Mouse (Mus musculus): ENCODE measurements around the gene Zfp770. TPM values are rescaled to one million over a fixed set of nuclear protein-coding genes. Genes with fewer than 3 reads are reported as not detected.
A peak's percentile ranks its signal among the peaks of the same experiment; 100 is the strongest.

Gene Zfp770
- polyA plus RNA-seq, 1 experiment from 2014 or later, result 1.8 TPM

GRCm38 (mm10) chr2:114177802-114178733, 23.2 kb downstream of the Zfp770 start:
- no peak for DNase-seq
- ATAC-seq (ENCODE audit: low read depth), result no peak
- Histone ChIP-seq H3K27me3 (no peaks in the 10 kb centered on the region), H3K27ac (no peak overlapping the region), H3K4me1 (replicated peaks) (peaks cover 15% of the 10 kb centered on the region), H3K4me3 (replicated peaks) (no peak overlapping the region), H3K36me3 (no peaks in the 10 kb centered on the region), H3K4me2 (no peak overlapping the region), H3K9ac (no peak overlapping the region), H3K9me3 (replicated peaks) (no peaks in the 10 kb centered on the region)
- WGBS (ENCODE audit: insufficient replicate concordance), result 63% methylated on average over 4 of the region's 4 CpGs

- Histone ChIP-seq H3K27me3 (no peaks in the 10 kb centered on the region), H3K36me3 (peaks cover 13% of the 10 kb centered on the region), H3K4me2 (peak overlapping the region; percentile 82), H3K9ac (peak overlapping the region; percentile 87), H3K9me3 (replicated peaks) (no peaks in the 10 kb centered on the region), H3K27ac (peak overlapping the region; percentile 53; the same call in 1 of the 2 replicates), H3K4me3 (replicated peaks) (peak overlapping the region; percentile 83), H3K4me1 (replicated peaks) (peaks cover 19% of the 10 kb centered on the region)
- ATAC-seq (ENCODE audit: low read depth) (peak; percentile 92), DNase-seq (peak; percentile 73)
- under 1% methylated on average over 44 of the region's 44 CpGs for WGBS (ENCODE audit: insufficient replicate concordance)
These were observed 26.4 kb downstream of the Zfp770 start for GRCm38 (mm10) chr2:114174651-114175484.

GRCm38 (mm10) chr2:114173248-114173647, 28.0 kb downstream of the Zfp770 start:
- Histone ChIP-seq H3K4me3 (replicated peaks) (peak overlapping the region; percentile 83), H3K9ac (peak overlapping the region; percentile 87)
- ATAC-seq (ENCODE audit: low read depth), result peak; percentile 75

GRCm38 (mm10) chr2:114167837-114168236, 33.4 kb downstream of the Zfp770 start:
- DNase-seq, result no peak
- no peak overlapping the region for H3K4me2 ChIP-seq
- no peak overlapping the region for H3K4me3 ChIP-seq (replicated peaks)
- peaks cover 55% of the 10 kb centered on the region for H3K36me3 ChIP-seq
- peaks cover 3% of the 10 kb centered on the region for H3K4me1 ChIP-seq (replicated peaks)
- no peak overlapping the region for H3K27ac ChIP-seq
- no peak overlapping the region for H3K9ac ChIP-seq
- no peak for ATAC-seq (ENCODE audit: low read depth)
- H3K9me3 ChIP-seq (replicated peaks), result no peaks in the 10 kb centered on the region
- no peaks in the 10 kb centered on the region for H3K27me3 ChIP-seq

More at GRCm38 (mm10) chr2:114173248-114173647, 28.0 kb downstream of the Zfp770 start:
- peak overlapping the region; percentile 82 for H3K4me2 ChIP-seq
- H3K27me3 ChIP-seq, result no peaks in the 10 kb centered on the region
- H3K4me1 ChIP-seq (replicated peaks), result peaks cover 19% of the 10 kb centered on the region
- no peaks in the 10 kb centered on the region for H3K9me3 ChIP-seq (replicated peaks)
- peaks cover 19% of the 10 kb centered on the region for H3K36me3 ChIP-seq
- no peak for DNase-seq
- H3K27ac ChIP-seq, result no peak overlapping the region; the same call in 1 of the 2 replicates

GRCm38 (mm10) chr2:114161978-114162377, 39.3 kb downstream of the Zfp770 start:
- H3K4me2 ChIP-seq, result no peak overlapping the region
- peaks cover 5% of the 10 kb centered on the region for H3K4me1 ChIP-seq (replicated peaks)
- no peak overlapping the region for H3K27ac ChIP-seq
- H3K9me3 ChIP-seq (replicated peaks), result no peaks in the 10 kb centered on the region
- ATAC-seq (ENCODE audit: low read depth) (no peak), DNase-seq (no peak)
- H3K36me3 ChIP-seq, result peaks cover 62% of the 10 kb centered on the region
- no peaks in the 10 kb centered on the region for H3K27me3 ChIP-seq
- no peak overlapping the region for H3K4me3 ChIP-seq (replicated peaks)
- WGBS (ENCODE audit: insufficient replicate concordance), result 86% methylated on average over 1 of the region's 1 CpGs
- no peak overlapping the region for H3K9ac ChIP-seq

GRCm38 (mm10) chr2:114157345-114157744, 43.9 kb downstream of the Zfp770 start:
- Histone ChIP-seq H3K27me3 (no peaks in the 10 kb centered on the region), H3K9ac (no peak overlapping the region), H3K36me3 (peaks cover 75% of the 10 kb centered on the region), H3K4me2 (no peak overlapping the region), H3K4me1 (replicated peaks) (peaks cover 14% of the 10 kb centered on the region), H3K9me3 (replicated peaks) (no peaks in the 10 kb centered on the region), H3K4me3 (replicated peaks) (no peak overlapping the region), H3K27ac (peak overlapping the region; percentile 25)
- peak; percentile 20 for DNase-seq
- peak; percentile 65 for ATAC-seq (ENCODE audit: low read depth)
- 35% methylated on average over 4 of the region's 4 CpGs for WGBS (ENCODE audit: insufficient replicate concordance)

GRCm38 (mm10) chr2:114156639-114157038, 44.6 kb downstream of the Zfp770 start:
- Histone ChIP-seq H3K36me3 (peaks cover 70% of the 10 kb centered on the region), H3K27ac (peak overlapping the region; percentile 25; the same call in 1 of the 2 replicates), H3K9ac (no peak overlapping the region), H3K4me3 (replicated peaks) (no peak overlapping the region), H3K4me2 (peak overlapping the region; percentile 27; the same call in 1 of the 2 replicates), H3K4me1 (replicated peaks) (peaks cover 14% of the 10 kb centered on the region), H3K27me3 (no peaks in the 10 kb centered on the region), H3K9me3 (replicated peaks) (no peaks in the 10 kb centered on the region)
- 26% methylated on average over 1 of the region's 1 CpGs for WGBS (ENCODE audit: insufficient replicate concordance)
- ATAC-seq (ENCODE audit: low read depth) (peak; percentile 94), DNase-seq (peak; percentile 37)

- 87% methylated on average over 6 of the region's 6 CpGs for WGBS (ENCODE audit: insufficient replicate concordance)
- no peak for DNase-seq
- Histone ChIP-seq H3K9ac (no peak overlapping the region), H3K27ac (no peak overlapping the region), H3K4me3 (replicated peaks) (no peak overlapping the region), H3K27me3 (no peaks in the 10 kb centered on the region), H3K4me2 (no peak overlapping the region), H3K4me1 (replicated peaks) (peaks cover 14% of the 10 kb centered on the region), H3K9me3 (replicated peaks) (no peaks in the 10 kb centered on the region), H3K36me3 (peaks cover 73% of the 10 kb centered on the region)
- no peak for ATAC-seq (ENCODE audit: low read depth)
These were observed 48.0 kb downstream of the Zfp770 start for GRCm38 (mm10) chr2:114153247-114153646.

GRCm38 (mm10) chr2:114146864-114147458, 54.3 kb downstream of the Zfp770 start:
- WGBS (ENCODE audit: insufficient replicate concordance), result 87% methylated on average over 15 of the region's 15 CpGs
- H3K4me1 ChIP-seq (replicated peaks), result no peaks in the 10 kb centered on the region
- no peak overlapping the region for H3K9ac ChIP-seq
- H3K36me3 ChIP-seq, result peaks cover 81% of the 10 kb centered on the region
- no peaks in the 10 kb centered on the region; the same call in 1 of the 2 replicates for H3K9me3 ChIP-seq (replicated peaks)
- no peak overlapping the region for H3K4me3 ChIP-seq (replicated peaks)
- no peak overlapping the region for H3K4me2 ChIP-seq
- DNase-seq, result no peak
- no peaks in the 10 kb centered on the region for H3K27me3 ChIP-seq
- ATAC-seq (ENCODE audit: low read depth), result no peak
- H3K27ac ChIP-seq, result no peak overlapping the region

- ATAC-seq (ENCODE audit: low read depth), result no peak
- no peak for DNase-seq
- H3K4me2 ChIP-seq, result no peak overlapping the region
- H3K27me3 ChIP-seq, result no peaks in the 10 kb centered on the region
- WGBS (ENCODE audit: insufficient replicate concordance), result 75% methylated on average over 6 of the region's 6 CpGs
- no peak overlapping the region for H3K27ac ChIP-seq
- no peaks in the 10 kb centered on the region for H3K4me1 ChIP-seq (replicated peaks)
- peaks cover 87% of the 10 kb centered on the region for H3K36me3 ChIP-seq
- H3K4me3 ChIP-seq (replicated peaks), result no peak overlapping the region
- H3K9ac ChIP-seq, result no peak overlapping the region
- H3K9me3 ChIP-seq (replicated peaks), result no peaks in the 10 kb centered on the region; the same call in 1 of the 2 replicates
These were observed 55.9 kb downstream of the Zfp770 start for GRCm38 (mm10) chr2:114145315-114145801.

GRCm38 (mm10) chr2:114144915-114145314, 56.4 kb downstream of the Zfp770 start:
- Histone ChIP-seq H3K4me1 (replicated peaks) (no peaks in the 10 kb centered on the region), H3K27me3 (no peaks in the 10 kb centered on the region), H3K27ac (no peak overlapping the region), H3K4me3 (replicated peaks) (no peak overlapping the region), H3K4me2 (no peak overlapping the region), H3K36me3 (peaks cover 88% of the 10 kb centered on the region), H3K9ac (no peak overlapping the region), H3K9me3 (replicated peaks) (no peaks in the 10 kb centered on the region; the same call in 1 of the 2 replicates)
- WGBS (ENCODE audit: insufficient replicate concordance), result 83% methylated on average over 5 of the region's 5 CpGs
- ATAC-seq (ENCODE audit: low read depth), result no peak
- DNase-seq, result no peak

Measured in liver, embryonic 13.5 days (tissue).